Mouse (Mus musculus): ENCODE results near the gene St6gal1. TPM values are rescaled to one million over a fixed set of nuclear protein-coding genes. Genes with fewer than 3 reads are reported as not detected.

Gene St6gal1
- polyA plus RNA-seq, 1 experiment from 2014 or later: 43.5 TPM

GRCm38 (mm10) chr16:23258823-23259457 is 34.4 kb downstream of the St6gal1 start:
- no peak for ATAC-seq (ENCODE audit: low FRiP score, low read depth)
- Histone ChIP-seq H3K36me3 (peaks cover 7% of the 10 kb centered on the region), H3K27ac (no peak overlapping the region), H3K9ac (no peak overlapping the region), H3K9me3 (no peaks in the 10 kb centered on the region), H3K27me3 (replicated peaks) (no peaks in the 10 kb centered on the region), H3K4me2 (replicated peaks) (0 out of 2 replicates have a peak overlapping the region, but pooled peaks have one; percentile 12), H3K4me1 (peaks cover 42% of the 10 kb centered on the region), H3K4me3 (no peak overlapping the region)
- 5% methylated on average over 4 of the region's 4 CpGs for WGBS

DNA sequence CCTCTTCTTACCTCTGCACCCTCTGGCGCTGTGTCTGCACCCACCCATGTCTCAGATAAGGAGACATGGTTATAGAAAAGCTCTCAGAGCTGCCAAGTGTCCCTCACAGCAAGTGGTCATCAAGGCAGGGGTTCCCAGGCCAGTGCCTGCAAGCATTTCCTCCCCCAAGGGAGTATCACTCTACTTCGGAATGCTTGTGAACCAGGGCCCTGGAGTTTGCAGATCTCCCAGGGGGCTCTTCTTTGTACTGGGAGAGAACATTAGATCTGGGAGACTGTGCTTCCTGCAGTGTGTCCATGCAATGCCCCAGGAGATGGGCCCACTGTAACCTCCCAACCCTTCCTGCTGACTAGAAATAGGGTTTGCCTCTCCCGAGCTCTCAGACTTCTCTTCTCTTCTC is 35.0 kb downstream of the St6gal1 start:
- Histone ChIP-seq H3K27ac (no peak overlapping the region), H3K4me2 (replicated peaks) (no peak overlapping the region), H3K9ac (no peak overlapping the region), H3K36me3 (peaks cover 13% of the 10 kb centered on the region), H3K27me3 (replicated peaks) (no peaks in the 10 kb centered on the region), H3K4me1 (peaks cover 41% of the 10 kb centered on the region), H3K4me3 (no peak overlapping the region), H3K9me3 (no peaks in the 10 kb centered on the region)
- no peak for ATAC-seq (ENCODE audit: low FRiP score, low read depth)
- 38% methylated on average over 3 of the region's 3 CpGs for WGBS

GRCm38 (mm10) chr16:23262131-23262768 is 37.7 kb downstream of the St6gal1 start:
- H3K9ac ChIP-seq: no peak overlapping the region
- ATAC-seq (ENCODE audit: low FRiP score, low read depth): no peak
- H3K4me3 ChIP-seq: no peak overlapping the region
- no peaks in the 10 kb centered on the region for H3K27me3 ChIP-seq (replicated peaks)
- H3K27ac ChIP-seq: no peak overlapping the region
- H3K36me3 ChIP-seq: peaks cover 26% of the 10 kb centered on the region
- peaks cover 29% of the 10 kb centered on the region for H3K4me1 ChIP-seq
- WGBS: 30% methylated on average over 2 of the region's 10 CpGs
- no peaks in the 10 kb centered on the region for H3K9me3 ChIP-seq
- no peak overlapping the region for H3K4me2 ChIP-seq (replicated peaks)

- Histone ChIP-seq H3K36me3 (peaks cover 26% of the 10 kb centered on the region), H3K27ac (no peak overlapping the region), H3K9me3 (no peaks in the 10 kb centered on the region), H3K4me2 (replicated peaks) (no peak overlapping the region), H3K4me1 (peaks cover 26% of the 10 kb centered on the region), H3K27me3 (replicated peaks) (no peaks in the 10 kb centered on the region), H3K4me3 (no peak overlapping the region), H3K9ac (no peak overlapping the region)
- 46% methylated on average over 5 of the region's 5 CpGs for WGBS
- ATAC-seq (ENCODE audit: low FRiP score, low read depth): no peak
Observed at GRCm38 (mm10) chr16:23262846-23263245, 38.3 kb downstream of the St6gal1 start.

GRCm38 (mm10) chr16:23264999-23265398 is 40.5 kb downstream of the St6gal1 start:
- no peak overlapping the region for H3K27ac ChIP-seq
- H3K36me3 ChIP-seq: peaks cover 26% of the 10 kb centered on the region
- no peaks in the 10 kb centered on the region for H3K27me3 ChIP-seq (replicated peaks)
- WGBS: 92% methylated on average over 12 of the region's 12 CpGs
- H3K9me3 ChIP-seq: no peaks in the 10 kb centered on the region
- no peak overlapping the region for H3K9ac ChIP-seq
- peaks cover 16% of the 10 kb centered on the region for H3K4me1 ChIP-seq
- H3K4me3 ChIP-seq: no peak overlapping the region
- H3K4me2 ChIP-seq (replicated peaks): no peak overlapping the region
- ATAC-seq (ENCODE audit: low FRiP score, low read depth): no peak

GRCm38 (mm10) chr16:23265481-23265880 is 40.9 kb downstream of the St6gal1 start:
- ATAC-seq (ENCODE audit: low FRiP score, low read depth): no peak
- Histone ChIP-seq H3K27me3 (replicated peaks) (no peaks in the 10 kb centered on the region), H3K4me1 (peaks cover 21% of the 10 kb centered on the region), H3K27ac (no peak overlapping the region), H3K36me3 (peaks cover 26% of the 10 kb centered on the region), H3K4me3 (no peak overlapping the region), H3K4me2 (replicated peaks) (no peak overlapping the region), H3K9ac (no peak overlapping the region), H3K9me3 (no peaks in the 10 kb centered on the region)
- WGBS: 90% methylated on average over 6 of the region's 6 CpGs

DNA sequence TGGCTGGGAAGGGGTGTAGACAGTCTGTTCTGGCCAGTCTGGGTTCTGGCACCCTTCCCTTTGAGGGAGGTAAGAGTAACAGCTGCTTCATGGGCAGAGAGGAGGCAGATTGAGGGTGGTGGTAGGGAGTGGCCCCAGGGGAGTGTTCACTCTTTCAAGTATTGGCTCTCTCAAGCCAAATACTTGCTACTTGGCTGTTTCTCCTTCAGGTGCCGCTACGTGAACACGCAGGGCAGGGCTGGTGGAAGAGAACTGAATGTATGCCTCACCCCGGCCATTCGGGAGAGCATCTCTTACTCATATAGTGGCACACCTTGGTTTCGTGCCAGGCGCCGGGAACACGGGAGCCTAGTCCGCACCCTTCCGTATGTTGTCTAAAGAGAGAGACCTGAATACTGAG is 41.8 kb downstream of the St6gal1 start:
- Histone ChIP-seq H3K4me3 (no peak overlapping the region), H3K27me3 (replicated peaks) (no peaks in the 10 kb centered on the region), H3K36me3 (peaks cover 24% of the 10 kb centered on the region), H3K9ac (no peak overlapping the region), H3K27ac (no peak overlapping the region), H3K9me3 (no peaks in the 10 kb centered on the region), H3K4me2 (replicated peaks) (no peak overlapping the region), H3K4me1 (peaks cover 29% of the 10 kb centered on the region)
- 94% methylated on average over 11 of the region's 11 CpGs for WGBS
- no peak for ATAC-seq (ENCODE audit: low FRiP score, low read depth)

DNA sequence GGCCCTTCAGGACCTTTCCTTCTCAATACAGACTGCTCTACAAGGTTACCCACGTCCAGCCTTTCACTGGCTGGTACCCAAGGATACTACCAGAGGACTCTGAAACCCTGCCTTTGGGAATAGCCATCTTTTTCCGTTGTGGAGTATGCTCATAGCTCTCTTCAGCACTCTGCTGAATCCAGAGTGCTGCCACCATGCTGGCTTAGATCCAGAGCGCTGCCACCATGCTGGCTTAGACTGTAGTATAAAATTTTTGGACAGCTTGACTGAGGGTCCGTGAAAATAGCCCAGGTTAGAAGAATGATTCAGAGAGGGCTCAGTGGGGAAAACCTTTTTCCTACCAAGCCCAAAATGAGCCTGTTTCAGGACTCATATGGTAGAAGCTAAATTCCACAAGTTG is 42.4 kb downstream of the St6gal1 start:
- peaks cover 29% of the 10 kb centered on the region for H3K4me1 ChIP-seq

GRCm38 (mm10) chr16:23268231-23268630 is 43.7 kb downstream of the St6gal1 start:
- no peak overlapping the region for H3K9ac ChIP-seq
- H3K36me3 ChIP-seq: peaks cover 24% of the 10 kb centered on the region
- peaks cover 32% of the 10 kb centered on the region for H3K4me1 ChIP-seq
- no peak overlapping the region for H3K4me3 ChIP-seq
- WGBS: 90% methylated on average over 7 of the region's 7 CpGs
- no peak overlapping the region for H3K27ac ChIP-seq
- no peaks in the 10 kb centered on the region for H3K27me3 ChIP-seq (replicated peaks)
- no peak overlapping the region for H3K4me2 ChIP-seq (replicated peaks)
- no peak for ATAC-seq (ENCODE audit: low FRiP score, low read depth)
- no peaks in the 10 kb centered on the region for H3K9me3 ChIP-seq

More for the DNA sequence above, 42.4 kb downstream of the St6gal1 start:
- no peak overlapping the region for H3K27ac ChIP-seq
- H3K4me3 ChIP-seq: no peak overlapping the region
- no peak overlapping the region for H3K9ac ChIP-seq
- H3K4me2 ChIP-seq (replicated peaks): no peak overlapping the region
- no peaks in the 10 kb centered on the region for H3K9me3 ChIP-seq
- H3K27me3 ChIP-seq (replicated peaks): no peaks in the 10 kb centered on the region
- 84% methylated on average over 4 of the region's 4 CpGs for whole genome bisulfite sequencing
- H3K36me3 ChIP-seq: peaks cover 22% of the 10 kb centered on the region
- no peak for ATAC-seq (ENCODE audit: low FRiP score, low read depth)

- H3K27me3 ChIP-seq (replicated peaks): no peaks in the 10 kb centered on the region
- H3K4me3 ChIP-seq: no peak overlapping the region
- peaks cover 17% of the 10 kb centered on the region for H3K36me3 ChIP-seq
- no peak overlapping the region for H3K4me2 ChIP-seq (replicated peaks)
- peaks cover 32% of the 10 kb centered on the region for H3K4me1 ChIP-seq
- H3K9ac ChIP-seq: no peak overlapping the region
- ATAC-seq (ENCODE audit: low FRiP score, low read depth): no peak
- 83% methylated on average over 17 of the region's 17 CpGs for WGBS
- no peaks in the 10 kb centered on the region for H3K9me3 ChIP-seq
- no peak overlapping the region for H3K27ac ChIP-seq
Observed at GRCm38 (mm10) chr16:23269056-23269983, 44.8 kb downstream of the St6gal1 start.

- Histone ChIP-seq H3K4me1 (peaks cover 32% of the 10 kb centered on the region), H3K9me3 (no peaks in the 10 kb centered on the region), H3K36me3 (peaks cover 13% of the 10 kb centered on the region), H3K4me2 (replicated peaks) (peak overlapping the region; percentile 27; the same call in 1 of the 2 replicates), H3K27ac (peak overlapping the region; percentile 37; the same call in 1 of the 2 replicates), H3K27me3 (replicated peaks) (no peaks in the 10 kb centered on the region), H3K9ac (0 out of 2 replicates have a peak overlapping the region, but pooled peaks have one; percentile 8), H3K4me3 (no peak overlapping the region)
- peak; percentile 70 for ATAC-seq (ENCODE audit: low FRiP score, low read depth)
- WGBS: 21% methylated on average over 10 of the region's 10 CpGs
Observed at GRCm38 (mm10) chr16:23269984-23270912, 45.7 kb downstream of the St6gal1 start.

Measured in neural tube, embryonic 12.5 days (tissue).